Mouse (Mus musculus): Measurements from ENCODE around the gene Ebf1. TPM values are rescaled to one million over a fixed set of nuclear protein-coding genes. Genes with fewer than 3 reads are reported as not detected.

Ebf1 gene
- total and polyA plus RNA-seq, 3 experiments: 0.04 TPM; not detected in 2

DNA sequence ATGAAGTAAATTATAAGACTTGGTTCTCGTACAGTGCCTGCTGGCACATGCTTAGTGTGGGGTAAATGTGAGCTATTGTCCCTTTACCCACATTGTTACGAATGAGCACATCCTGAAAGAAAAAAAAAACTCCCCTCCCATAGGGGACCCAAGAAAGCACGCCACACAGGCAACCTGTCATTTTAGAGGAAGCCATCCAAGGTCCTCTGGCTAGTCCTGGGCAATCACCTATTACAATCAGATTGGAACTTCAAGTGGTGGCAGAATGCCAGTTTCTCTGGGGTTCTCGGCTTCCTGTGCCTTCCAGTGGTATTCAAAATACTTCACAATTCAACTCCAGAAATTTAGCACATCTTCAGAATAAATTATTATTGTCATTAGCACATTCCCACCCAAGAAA, 98.7 kb downstream of the Ebf1 start:
- no peaks in the 10 kb centered on the region for H3K36me3 ChIP-seq (ENCODE audit: control insufficient read depth in 1 of 2, insufficient read depth in 2 of 2, low read length in 2 of 2)
- no peaks in the 10 kb centered on the region for H3K79me2 ChIP-seq (ENCODE audit: control insufficient read depth, insufficient read depth, low read length, poor library complexity)
- no peaks in the 10 kb centered on the region for H3K9me3 ChIP-seq (replicated peaks; ENCODE audit: insufficient read depth, low read length)
- no peak overlapping the region for H3K9ac ChIP-seq (ENCODE audit: control insufficient read depth, low read depth, low read length, poor library complexity, severe bottlenecking)
- no peaks in the 10 kb centered on the region for H3K4me1 ChIP-seq (ENCODE audit: control insufficient read depth in 1 of 2, insufficient read depth in 2 of 2, low read length in 2 of 2)
- no peak overlapping the region for H3K27ac ChIP-seq (ENCODE audit: control insufficient read depth, low read depth, low read length)
- no peaks in the 10 kb centered on the region for H3K27me3 ChIP-seq (ENCODE audit: control insufficient read depth in 1 of 2, insufficient read depth in 2 of 2, low read length in 2 of 2)
- TF ChIP-seq USF2 (IDR thresholded peaks at IDR 0.05; ENCODE audit: borderline replicate concordance in 1 of 2, insufficient read depth in 1 of 2, low read depth in 1 of 2, low read length in 2 of 2): no peak
- no peak for TF ChIP-seq POLR2AphosphoS2 (IDR thresholded peaks at IDR 0.05; ENCODE audit: low read length)
- no peak for TF ChIP-seq NRF1 (IDR thresholded peaks at IDR 0.05; ENCODE audit: insufficient read depth, low read depth, low read length, poor library complexity, severe bottlenecking)
- no peak for TF ChIP-seq NELFE (IDR thresholded peaks at IDR 0.05; ENCODE audit: low read depth, low read length)
- no peak for DNase-seq (ENCODE audit: low read depth, low spot score)
- H3K4me3 ChIP-seq (ENCODE audit: control insufficient read depth in 1 of 2, insufficient read depth in 1 of 2, low read depth in 2 of 2, low read length in 2 of 2): no peak overlapping the region

DNA sequence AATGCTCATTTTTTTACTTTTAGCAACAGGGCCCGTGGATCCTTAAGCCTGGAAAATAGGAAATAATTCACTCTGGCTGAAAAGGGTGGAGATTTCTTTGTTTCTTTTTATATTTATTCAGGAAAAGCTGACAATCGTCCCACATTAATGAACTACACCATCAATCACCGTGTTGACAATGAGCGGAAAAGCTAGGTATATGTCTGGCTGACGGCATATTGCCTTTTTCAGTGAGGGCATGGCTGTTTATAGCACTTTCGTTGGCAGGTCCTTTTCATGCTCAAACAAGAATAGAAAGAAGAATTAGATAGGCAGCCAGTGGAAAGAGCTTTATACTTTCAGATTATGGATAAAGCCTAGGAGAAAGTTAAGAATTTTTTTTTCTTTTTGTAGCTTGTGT, 99.8 kb downstream of the Ebf1 start:
- no peaks in the 10 kb centered on the region for H3K36me3 ChIP-seq (ENCODE audit: control insufficient read depth in 1 of 2, insufficient read depth in 2 of 2, low read length in 2 of 2)

DNA sequence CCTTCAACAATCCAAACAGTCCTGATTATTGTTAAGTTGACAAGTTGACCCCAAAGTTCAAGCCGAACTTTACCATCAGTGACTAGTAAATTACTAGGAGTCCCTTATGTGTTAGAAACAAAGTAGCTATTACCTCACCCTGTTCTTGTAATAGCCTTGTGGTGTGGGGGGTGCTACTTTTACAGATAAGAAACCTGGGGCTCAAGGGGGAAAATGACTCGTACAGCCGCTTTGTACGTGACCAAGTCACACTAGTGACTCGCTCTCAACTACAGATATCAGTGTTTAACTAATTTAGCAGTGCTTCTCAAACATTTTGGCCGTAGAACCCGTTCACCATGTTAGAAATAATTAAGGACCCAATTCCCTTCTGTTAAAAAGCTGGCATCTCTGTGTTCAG, 100.5 kb downstream of the Ebf1 start:
- TF ChIP-seq HCFC1 (IDR thresholded peaks at IDR 0.05; ENCODE audit: low read depth, low read length): no peak
- no peak for TF ChIP-seq MXI1 (IDR thresholded peaks at IDR 0.05; ENCODE audit: low read depth, low read length)
- Histone ChIP-seq H3K79me2 (ENCODE audit: control insufficient read depth, insufficient read depth, low read length, poor library complexity) (no peaks in the 10 kb centered on the region), H3K36me3 (ENCODE audit: control insufficient read depth in 1 of 2, insufficient read depth in 2 of 2, low read length in 2 of 2) (no peaks in the 10 kb centered on the region), H3K4me3 (ENCODE audit: control insufficient read depth in 1 of 2, insufficient read depth in 1 of 2, low read depth in 2 of 2, low read length in 2 of 2) (no peak overlapping the region), H3K9ac (ENCODE audit: control insufficient read depth, low read depth, low read length, poor library complexity, severe bottlenecking) (no peak overlapping the region), H3K27me3 (ENCODE audit: control insufficient read depth in 1 of 2, insufficient read depth in 2 of 2, low read length in 2 of 2) (no peaks in the 10 kb centered on the region), H3K27ac (ENCODE audit: control insufficient read depth, low read depth, low read length) (no peak overlapping the region), H3K9me3 (replicated peaks; ENCODE audit: insufficient read depth, low read length) (no peaks in the 10 kb centered on the region), H3K4me1 (ENCODE audit: control insufficient read depth in 1 of 2, insufficient read depth in 2 of 2, low read length in 2 of 2) (no peaks in the 10 kb centered on the region)
- no peak for DNase-seq (ENCODE audit: low read depth, low spot score)

More for the DNA sequence above, 99.8 kb downstream of the Ebf1 start:
- H3K9me3 ChIP-seq (replicated peaks; ENCODE audit: insufficient read depth, low read length): no peaks in the 10 kb centered on the region
- no peak for TF ChIP-seq EP300 (IDR thresholded peaks at IDR 0.05; ENCODE audit: low read depth in 1 of 2, low read length in 2 of 2)
- TF ChIP-seq USF2 (IDR thresholded peaks at IDR 0.05; ENCODE audit: borderline replicate concordance in 1 of 2, insufficient read depth in 1 of 2, low read depth in 1 of 2, low read length in 2 of 2): no peak
- no peak for TF ChIP-seq MAFK (IDR thresholded peaks at IDR 0.05; ENCODE audit: borderline replicate concordance, low read depth, low read length)
- TF ChIP-seq BHLHE40 (IDR thresholded peaks at IDR 0.05; ENCODE audit: borderline replicate concordance, low read depth, low read length): no peak
- no peak for TF ChIP-seq CHD1 (IDR thresholded peaks at IDR 0.05; ENCODE audit: low read depth, low read length)
- TF ChIP-seq ZMIZ1 (IDR thresholded peaks at IDR 0.05; ENCODE audit: low read depth, low read length): no peak
- no peak for TF ChIP-seq POLR2AphosphoS5 (IDR thresholded peaks at IDR 0.05; ENCODE audit: borderline replicate concordance, low read depth, low read length)
- H3K79me2 ChIP-seq (ENCODE audit: control insufficient read depth, insufficient read depth, low read length, poor library complexity): no peaks in the 10 kb centered on the region
- no peaks in the 10 kb centered on the region for H3K4me1 ChIP-seq (ENCODE audit: control insufficient read depth in 1 of 2, insufficient read depth in 2 of 2, low read length in 2 of 2)
- H3K9ac ChIP-seq (ENCODE audit: control insufficient read depth, low read depth, low read length, poor library complexity, severe bottlenecking): no peak overlapping the region
- no peaks in the 10 kb centered on the region for H3K27me3 ChIP-seq (ENCODE audit: control insufficient read depth in 1 of 2, insufficient read depth in 2 of 2, low read length in 2 of 2)
- no peak for DNase-seq (ENCODE audit: low read depth, low spot score)
- H3K4me3 ChIP-seq (ENCODE audit: control insufficient read depth in 1 of 2, insufficient read depth in 1 of 2, low read depth in 2 of 2, low read length in 2 of 2): no peak overlapping the region
- H3K27ac ChIP-seq (ENCODE audit: control insufficient read depth, low read depth, low read length): no peak overlapping the region

All from MEL (cell line).